Mouse (Mus musculus): ENCODE measurements around the gene Smg6. TPM values are rescaled to one million over a fixed set of nuclear protein-coding genes. Genes with fewer than 3 reads are reported as not detected.

Smg6 gene
- polyA plus RNA-seq (2015; fragmentation: Nextera tagmentation; extraction: Ambion mirVana), result 6.3 and 6.7 TPM in 2 replicates

DNA sequence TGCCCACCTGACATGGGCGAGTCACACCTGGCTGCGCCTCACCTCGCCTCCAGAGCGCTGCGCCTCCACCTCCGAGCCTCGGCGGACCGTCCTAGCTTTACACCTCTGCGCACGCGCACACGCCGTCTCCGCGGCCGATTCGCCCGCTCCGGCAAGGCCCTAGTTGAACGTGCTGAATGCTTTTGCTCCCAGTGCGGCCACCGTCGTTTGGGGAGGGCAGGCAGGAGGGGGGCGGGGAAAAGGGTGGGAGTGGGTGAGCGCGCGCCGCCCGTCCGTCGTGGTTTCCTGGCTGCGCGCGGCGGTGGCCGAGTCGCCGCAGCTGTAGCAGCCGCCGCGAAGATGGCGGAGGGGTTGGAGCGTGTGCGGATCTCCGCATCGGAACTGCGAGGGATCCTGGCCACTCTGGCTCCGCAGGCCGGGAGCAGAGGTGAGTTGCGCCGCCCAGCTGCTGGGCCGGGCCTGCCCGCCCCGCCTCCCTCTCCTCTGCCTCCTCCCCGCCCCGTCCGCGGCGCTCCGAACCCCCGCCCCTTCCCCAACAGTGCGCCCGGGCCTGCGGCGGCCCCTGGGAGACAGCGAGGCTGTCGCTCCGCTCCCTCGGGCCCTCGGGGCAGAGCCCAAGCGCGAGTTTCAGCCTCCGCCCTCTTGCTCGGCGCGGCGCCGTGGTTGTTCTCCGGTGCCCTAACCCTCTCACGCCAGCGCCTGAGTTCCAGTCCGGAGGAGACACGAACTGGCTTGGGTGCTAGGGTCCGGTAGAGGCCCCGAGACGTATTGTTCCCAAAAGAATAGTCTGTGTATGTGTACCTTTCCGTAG is at the start of gene Smg6, which contains the start of gene Srr:
Gene Smg6, plus strand, starts transcription at position 247 of the 811 bp plus-strand sequence.
Gene Srr, minus strand, starts transcription at position 372 of the 811 bp plus-strand sequence.

DNA sequence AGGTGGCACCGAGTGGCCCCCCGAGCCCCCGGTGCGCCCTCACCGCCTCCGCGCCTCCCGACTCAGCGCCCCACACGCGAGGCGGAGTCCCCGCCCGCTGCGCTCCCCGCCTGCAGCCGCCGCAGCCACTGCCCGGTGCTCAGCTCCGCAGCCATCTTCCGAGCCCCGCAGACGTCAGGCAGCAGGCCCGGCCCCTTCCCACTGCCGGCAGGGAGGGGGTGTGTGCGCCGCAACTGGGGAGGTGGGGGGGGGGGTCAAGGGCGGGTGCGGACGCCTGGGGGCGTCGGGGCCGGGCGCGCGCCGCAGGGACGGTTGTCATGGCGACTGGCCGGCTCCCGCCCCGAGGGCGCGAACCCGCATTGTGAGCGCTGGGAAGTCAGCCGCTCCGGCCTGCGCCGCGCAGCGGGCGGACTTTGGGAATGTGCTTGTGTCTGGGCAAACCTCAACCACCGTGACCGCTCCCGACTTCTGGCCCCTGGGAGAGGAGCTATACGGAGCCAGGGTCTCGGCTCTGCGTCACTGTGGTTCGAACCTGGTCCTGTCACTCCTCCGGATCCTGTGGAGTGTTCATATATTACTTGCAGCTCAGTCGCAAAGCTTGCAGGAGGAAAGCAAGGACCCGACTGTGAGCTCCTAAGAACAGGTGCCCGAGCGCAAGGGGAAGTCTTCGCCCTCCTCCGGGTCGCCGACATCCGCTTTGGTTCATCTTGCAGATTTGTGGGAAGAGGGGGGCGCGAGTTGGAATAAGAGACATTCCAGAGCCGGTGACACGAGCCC is 28.5 kb upstream of the Smg6 start, which contains the start of gene Sgsm2:
Gene Sgsm2, minus strand, starts transcription at position 160 of the 777 bp plus-strand sequence.

DNA sequence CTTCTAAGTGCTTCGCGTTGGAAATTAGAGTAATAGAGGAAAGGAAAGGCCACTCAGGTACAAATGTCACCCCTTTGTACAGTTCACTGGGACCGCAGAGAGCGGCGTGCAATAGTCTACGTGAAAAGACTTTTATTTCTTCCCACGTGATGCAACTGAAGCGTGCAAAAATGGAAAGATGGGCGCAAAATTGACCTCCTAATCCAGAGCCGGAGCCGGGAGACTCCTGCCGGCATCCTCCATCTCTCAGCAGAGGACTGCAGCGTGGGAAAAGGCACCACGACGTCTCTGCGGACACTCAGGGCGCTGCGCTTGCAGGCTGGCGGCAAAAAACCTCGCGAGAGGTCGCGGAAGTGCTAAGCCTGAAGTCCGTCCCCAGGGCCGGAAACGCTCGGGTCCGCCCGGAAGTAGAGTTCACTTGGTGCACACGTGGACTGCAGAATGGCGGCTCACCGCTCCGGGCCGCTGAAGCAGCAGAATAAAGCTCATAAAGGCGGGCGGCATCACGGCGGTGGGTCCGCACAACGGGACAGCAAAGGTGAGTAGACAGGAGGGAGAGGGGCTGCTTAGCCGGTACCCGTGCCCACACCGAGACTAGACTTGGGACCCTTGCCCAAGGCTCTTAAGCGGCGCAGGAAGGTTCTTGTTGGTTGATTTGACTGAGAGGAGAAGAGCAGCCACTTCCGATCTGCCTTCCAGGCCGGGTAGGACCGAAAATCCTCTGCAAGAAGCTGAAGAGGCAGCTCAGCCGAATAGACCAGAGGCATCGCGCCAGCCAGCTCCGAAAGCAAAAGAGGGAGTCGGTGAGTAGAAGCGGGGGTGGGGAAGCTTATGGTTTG is 27.7 kb upstream of the Smg6 start, which contains the start of gene Tsr1:
Gene Tsr1, plus strand, starts transcription at position 394 of the 839 bp plus-strand sequence.

DNA sequence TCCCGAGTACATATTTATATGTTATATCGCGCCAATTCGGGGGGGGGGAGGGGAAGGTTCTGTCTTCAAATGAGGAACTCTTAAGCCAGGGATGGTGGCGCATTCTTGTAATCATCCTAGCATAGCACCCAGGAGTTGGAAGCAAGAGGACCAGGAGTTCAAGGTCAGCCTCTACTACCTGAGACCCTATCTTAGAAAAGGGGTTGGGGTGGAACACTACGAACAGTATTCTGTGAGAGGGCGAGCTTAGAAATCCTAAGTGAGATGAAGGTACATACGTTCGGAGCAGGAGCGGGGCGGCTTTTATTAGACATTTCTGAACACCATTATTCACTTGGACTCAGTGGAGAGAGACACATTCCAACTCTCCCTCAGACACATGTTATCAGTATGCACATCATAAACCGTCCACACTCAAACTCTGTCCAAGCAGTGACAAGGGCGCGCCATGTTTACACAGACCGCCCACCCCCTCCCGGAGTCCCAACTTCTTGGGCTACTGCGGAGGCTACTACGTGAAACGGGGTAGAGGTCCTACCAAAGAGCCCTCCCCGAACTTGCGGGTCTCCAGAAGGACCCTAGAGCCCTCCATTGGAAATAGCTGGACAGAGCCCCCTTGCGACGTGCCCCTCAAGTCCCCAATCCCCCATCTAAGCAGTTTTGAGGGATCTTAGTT is 243.9 kb downstream of the Smg6 start, which contains the start of gene Hic1:
Gene Hic1, minus strand, starts transcription at position 115 of the 676 bp plus-strand sequence.

DNA sequence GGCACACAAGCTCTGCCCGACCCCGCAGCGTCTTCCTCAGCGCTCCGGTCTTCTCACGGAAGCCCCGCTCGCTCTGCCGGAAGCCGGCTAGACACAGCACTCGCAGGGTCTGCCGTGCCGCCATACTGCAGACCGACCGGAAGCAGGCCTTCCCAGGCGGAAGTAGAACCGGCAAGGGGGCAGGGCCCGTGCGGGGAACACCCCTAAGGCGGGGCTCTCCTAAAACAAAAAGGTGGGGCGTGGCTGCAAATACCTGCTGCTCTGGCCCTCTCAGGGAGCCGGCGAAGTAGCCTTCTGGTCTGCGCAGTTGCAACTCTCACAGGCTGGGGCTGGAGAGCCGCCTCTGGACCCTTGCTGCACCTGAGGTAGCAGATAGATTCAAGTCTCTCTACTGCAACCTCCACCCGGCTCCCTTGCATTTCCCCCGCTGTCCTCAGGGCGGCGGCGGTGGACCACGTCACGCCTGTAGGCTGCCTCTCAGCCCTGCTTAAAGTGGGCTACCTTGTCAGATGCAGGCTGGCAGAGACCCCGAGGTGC is 253.1 kb downstream of the Smg6 start, which contains the start of gene Ovca2:
Gene Ovca2, minus strand, starts transcription at position 164 of the 537 bp plus-strand sequence.

DNA sequence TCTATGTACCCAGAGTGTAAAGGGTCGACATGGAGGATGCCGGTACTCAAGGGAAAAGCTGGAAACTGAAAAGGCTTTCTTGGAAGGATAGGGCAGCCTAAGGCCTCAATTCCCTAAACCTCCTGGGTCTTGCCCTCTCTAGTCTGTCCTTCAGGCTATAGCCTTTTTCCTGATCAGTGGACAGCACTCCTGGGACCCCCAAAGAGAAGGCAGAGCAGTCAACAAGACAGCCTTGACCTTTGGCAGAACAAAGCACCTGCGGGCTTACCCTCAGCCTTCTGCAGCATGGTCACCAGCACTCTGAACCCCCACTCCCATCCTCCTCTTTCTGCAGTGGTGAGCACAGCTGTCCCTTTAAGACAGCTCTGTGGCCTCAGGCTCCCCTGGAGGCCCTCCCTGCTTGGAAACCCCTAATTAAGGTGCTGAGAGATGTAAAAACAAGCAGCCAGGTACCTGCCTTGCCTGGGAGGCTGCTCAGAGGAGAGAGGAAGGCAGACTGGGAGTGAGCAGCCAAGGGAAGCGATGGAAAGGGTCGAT is 265.4 kb downstream of the Smg6 start, which contains the start of gene Dph1:
Gene Dph1, minus strand, starts transcription at position 337 of the 537 bp plus-strand sequence.

DNA sequence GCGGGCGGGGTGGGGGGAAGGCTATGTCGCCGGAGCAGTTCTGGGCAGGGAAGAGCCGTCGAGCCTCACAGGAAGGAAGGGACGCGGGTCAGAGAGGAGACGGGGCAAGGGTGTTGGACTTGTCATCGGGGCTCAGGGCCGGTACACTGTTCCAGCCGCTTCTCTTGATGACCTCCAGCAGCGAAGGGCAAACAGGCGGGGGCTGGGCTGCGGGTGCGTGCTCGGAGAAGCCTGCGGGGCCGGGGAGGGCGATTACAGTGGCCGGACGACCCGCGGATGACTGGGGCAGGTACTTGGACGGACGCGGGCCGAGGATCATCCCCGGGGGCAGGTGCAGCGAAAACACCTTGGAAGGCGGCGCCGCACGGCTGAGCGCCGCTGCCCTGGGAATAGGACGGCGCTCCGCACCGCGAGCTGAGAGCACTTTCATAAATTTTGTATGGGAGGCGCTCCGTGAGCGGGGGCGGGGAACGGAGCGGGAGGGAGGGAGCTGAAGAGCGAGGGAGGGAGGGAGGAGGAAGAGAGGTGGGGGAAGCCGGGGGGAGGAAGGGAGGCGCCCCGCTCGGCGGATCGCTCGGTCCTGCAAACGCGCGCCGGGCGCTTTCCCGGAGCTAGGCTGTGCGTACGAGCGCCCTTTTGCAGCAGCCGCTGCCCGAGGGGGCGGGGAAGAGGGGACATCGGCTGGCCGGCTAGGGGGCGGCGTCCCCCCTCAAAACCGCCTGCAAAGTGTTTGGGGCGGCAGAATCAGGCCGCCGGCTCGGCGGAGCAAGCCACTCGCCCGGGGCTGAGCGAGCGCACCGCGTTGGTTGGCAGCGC is 267.8 kb downstream of the Smg6 start, which contains the start of gene Rtn4rl1:
Gene Rtn4rl1, plus strand, starts transcription at position 528 of the 816 bp plus-strand sequence.

MicroRNAs encoded within 50 kb of the gene (microRNA counts, 519-probe panel; counts per million panel counts)
- microRNA mmu-miR-132, result 3,445 counts per million, percentile 57 among the panel's probes with 10 or more counts
- microRNA mmu-miR-212, result 392 counts per million, percentile 1 among the panel's probes with 10 or more counts

Small RNA genes within 50 kb of the gene (microRNA-seq; reads per million reads assigned to microRNA genes)
- gene Mir132 (312 reads per million, percentile 60 among the genes with 10 or more reads in this experiment), gene Mir212 (28.4 reads per million, percentile 31 among the genes with 10 or more reads in this experiment)

Other genes starting within 250 kb of the Smg6 start
- 40.7 and 53.3 TPM in 2 replicates for gene Pafah1b1, start 201.2 kb upstream of the Smg6 start, polyA plus RNA-seq (2015; fragmentation: Nextera tagmentation; extraction: Ambion mirVana)
- 15.9 and 16.2 TPM in 2 replicates for gene Mettl16, start 155.0 kb upstream of the Smg6 start, polyA plus RNA-seq (2015; fragmentation: Nextera tagmentation; extraction: Ambion mirVana)
- gene Mnt, start 94.9 kb upstream of the Smg6 start, polyA plus RNA-seq (2015; fragmentation: Nextera tagmentation; extraction: Ambion mirVana), result 3.2 and 3.3 TPM in 2 replicates
- 2.7 and 3.3 TPM in 2 replicates for gene Sgsm2, start 28.8 kb upstream of the Smg6 start, polyA plus RNA-seq (2015; fragmentation: Nextera tagmentation; extraction: Ambion mirVana)
- 27.0 and 30.3 TPM in 2 replicates for gene Tsr1, start 27.8 kb upstream of the Smg6 start, polyA plus RNA-seq (2015; fragmentation: Nextera tagmentation; extraction: Ambion mirVana)
- 12.0 and 13.5 TPM in 2 replicates for gene Srr, start 125 bp downstream of the Smg6 start, polyA plus RNA-seq (2015; fragmentation: Nextera tagmentation; extraction: Ambion mirVana)
- gene Hic1, start 243.7 kb downstream of the Smg6 start, polyA plus RNA-seq (2015; fragmentation: Nextera tagmentation; extraction: Ambion mirVana), result 8.1 and 10.2 TPM in 2 replicates